Mouse (Mus musculus) spleen, postnatal 36 days (tissue): ENCODE measurements at regions not wholly inside any gene's neighbourhood (a gene's known extent, or its start where the extent isn't known, plus 50 kb on each side); places are given as distances from the start of the nearest gene placed in this dataset.
"Not testable (repeated sequence)": the region's sequence is repeated elsewhere in the genome, so short reads cannot be mapped to it uniquely, and the experiment has no call there.

ENCODE experiments used
- DNase-seq, 2 experiments: peaks; one replicate each; pipeline ENCODE4 v3.0.0; 2022; ENCODE audit warnings: low spot score in 2 of 2, mixed read lengths in 1 of 2

DNA sequence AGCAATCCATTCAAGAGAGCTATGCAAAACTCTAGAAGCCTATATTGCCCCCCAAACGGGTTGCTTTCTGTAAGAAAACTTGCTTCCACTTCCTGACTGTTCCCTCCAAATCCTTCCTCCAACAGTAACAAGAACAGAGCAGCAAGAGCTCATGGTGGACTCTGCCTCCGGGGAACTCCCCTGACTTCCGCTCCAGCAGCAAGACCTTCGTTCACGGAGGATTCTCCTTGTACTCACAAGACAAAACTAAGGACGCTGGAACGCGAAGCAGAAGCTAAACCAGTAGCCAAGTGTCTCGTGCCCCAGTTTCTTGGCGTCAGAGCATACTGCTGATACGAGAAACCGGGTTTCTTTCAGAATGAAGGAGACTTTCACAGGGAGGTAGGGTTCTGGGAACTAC is 50.7 kb downstream of the H2al2a start:
- no peak for DNase-seq

DNA sequence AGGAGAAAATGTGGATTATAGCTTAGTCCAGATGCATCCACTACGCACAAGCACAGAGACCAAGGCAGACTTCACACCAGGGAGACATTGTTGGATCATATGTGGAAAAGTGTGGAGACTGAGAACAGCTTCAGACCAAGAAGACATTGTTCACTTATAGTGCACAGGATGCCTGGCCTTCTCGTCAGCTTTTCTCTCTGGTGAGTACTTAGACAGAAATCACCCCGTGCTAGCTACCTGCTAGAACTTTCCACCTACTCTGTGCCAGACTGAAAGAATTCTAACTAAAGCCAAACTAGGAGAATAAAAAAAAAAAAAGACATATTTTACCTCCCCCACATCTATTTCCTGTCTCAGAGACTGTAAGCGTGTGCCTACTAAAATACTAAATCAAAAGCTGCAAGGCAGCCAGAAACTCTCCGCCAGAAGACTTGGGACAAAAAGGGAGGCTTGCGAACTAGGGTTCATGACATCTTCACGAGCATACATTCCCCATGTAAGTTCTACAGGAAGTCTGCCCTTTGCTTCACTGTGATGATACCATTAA is 51.3 kb downstream of the H2al2a start:
- DNase-seq = no peak

DNA sequence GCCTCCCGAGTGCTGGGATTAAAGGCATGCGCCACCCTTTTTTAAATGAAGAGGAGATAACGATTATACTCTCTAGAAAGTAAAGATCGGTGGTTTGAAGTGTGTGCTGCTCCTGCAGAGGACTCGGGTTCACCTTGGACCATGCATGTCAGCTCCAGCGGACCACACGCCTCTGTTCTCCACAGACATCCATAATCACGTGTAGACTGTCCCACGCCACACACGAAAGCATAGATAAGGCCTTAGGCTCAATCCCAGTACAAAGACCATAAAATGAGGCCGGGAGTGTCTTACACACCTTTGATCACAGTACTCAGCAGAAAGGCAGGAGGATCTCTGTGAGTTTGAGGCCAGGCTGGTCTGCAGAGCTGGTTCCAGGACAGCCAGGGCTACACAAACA is 53.3 kb downstream of the H2al2a start:
- no peak for DNase-seq

DNA sequence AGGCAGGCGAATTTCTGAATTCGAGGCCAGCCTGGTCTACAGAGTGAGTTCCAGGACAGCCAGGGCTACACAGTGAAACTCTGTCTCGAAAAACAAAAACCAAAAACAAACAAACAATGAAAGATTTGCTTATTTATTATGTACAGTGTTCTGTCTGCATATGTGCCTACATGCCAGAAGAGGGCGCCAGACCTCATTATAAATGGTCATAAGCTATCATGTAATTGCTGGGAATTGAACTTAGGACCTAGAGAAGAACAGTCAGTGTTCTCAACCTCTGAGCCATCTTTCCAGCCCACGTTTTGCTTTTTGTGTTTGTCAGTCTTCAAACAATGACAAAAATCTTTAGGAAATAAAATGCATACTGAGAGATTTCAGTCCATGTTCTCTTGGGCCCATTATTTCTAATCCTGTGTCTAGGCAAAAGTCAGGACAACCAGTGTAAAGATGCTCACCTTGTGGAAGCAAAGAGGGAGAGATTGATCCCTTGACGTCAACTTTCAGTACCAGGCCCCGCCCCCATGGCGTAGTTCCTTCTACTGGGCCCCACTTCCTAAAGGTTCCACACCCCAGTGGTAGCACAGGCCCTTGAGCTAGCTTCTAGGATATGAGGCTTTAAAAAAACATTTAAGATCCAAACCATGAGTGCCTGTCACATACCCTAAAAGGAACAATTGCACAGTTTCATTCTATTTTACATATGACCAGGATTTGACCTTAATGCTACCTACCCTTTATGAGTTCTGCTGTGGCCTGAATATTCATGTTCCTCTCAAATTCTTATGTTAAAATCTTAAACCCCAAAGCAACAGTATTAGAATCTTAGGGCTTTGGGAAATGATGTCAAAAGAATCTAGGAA is 54.0 kb downstream of the H2al2a start:
- DNase-seq = no peak

DNA sequence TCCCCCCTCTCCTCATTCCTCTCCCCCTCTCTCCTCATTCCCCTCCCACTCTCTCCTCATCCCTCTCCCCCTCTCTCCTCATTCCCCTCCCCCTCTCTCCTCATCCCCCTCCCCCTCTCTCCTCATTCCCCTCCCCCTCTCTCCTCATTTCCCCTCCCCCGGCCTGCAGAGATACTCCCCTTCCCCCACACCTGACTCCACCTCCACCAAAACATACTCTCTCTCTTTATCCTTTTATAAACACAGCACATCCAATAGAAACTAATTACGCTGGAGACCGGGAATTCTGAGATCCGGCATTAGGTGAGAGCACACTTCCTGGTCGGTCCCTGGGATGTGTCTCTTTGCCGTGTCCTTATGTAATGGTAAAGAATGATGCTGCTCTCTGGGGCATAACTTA is 54.8 kb downstream of the H2al2a start:
- no peak for DNase-seq

DNA sequence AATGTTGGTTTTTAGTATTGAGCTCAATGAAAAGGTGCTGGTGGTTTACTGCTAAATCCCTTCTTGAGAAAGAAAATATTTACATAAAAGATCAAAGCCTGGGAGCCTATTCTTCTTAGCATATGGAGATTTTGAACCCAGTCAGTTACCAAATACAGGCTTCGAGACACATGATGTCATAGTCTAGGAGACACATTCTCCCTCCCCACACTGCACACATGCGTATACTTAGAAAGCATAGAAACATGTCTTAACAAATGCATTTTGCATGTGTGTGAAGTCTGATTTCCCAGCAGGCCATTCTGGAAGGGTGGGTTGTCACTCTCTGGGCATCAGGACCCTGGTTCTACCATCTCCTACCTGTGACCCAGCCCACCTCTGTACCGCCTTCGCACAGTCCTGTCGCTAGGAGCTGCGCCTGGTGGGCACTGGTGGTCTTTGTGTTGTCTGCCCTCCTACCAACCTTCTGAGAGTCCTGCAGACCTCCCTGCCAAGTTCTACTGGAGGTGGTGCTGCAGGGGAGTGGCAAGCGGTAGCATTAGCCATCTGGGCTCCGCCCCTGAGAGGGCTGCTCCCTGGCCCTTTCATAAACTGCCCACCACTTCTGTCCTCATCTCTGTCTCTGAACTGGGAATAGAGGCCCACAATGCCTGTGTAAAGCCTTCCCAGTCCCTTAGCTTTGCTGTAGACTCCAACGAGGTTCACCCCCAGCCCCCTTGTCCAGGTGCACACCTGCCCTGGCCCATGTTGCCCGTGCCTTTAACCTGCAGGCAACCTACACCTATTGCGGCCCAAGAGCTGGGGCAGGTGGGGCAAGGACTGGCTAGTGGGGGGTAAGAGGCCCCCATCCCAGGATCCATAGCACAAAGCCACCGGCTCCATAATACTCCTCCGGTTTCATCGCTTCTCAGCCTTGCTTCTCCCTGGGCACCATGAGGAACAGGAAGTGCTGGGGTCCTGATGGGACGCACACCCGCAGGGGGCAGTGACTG is 56.6 kb downstream of the H2al2a start:
- DNase-seq = not testable (repeated sequence)

DNA sequence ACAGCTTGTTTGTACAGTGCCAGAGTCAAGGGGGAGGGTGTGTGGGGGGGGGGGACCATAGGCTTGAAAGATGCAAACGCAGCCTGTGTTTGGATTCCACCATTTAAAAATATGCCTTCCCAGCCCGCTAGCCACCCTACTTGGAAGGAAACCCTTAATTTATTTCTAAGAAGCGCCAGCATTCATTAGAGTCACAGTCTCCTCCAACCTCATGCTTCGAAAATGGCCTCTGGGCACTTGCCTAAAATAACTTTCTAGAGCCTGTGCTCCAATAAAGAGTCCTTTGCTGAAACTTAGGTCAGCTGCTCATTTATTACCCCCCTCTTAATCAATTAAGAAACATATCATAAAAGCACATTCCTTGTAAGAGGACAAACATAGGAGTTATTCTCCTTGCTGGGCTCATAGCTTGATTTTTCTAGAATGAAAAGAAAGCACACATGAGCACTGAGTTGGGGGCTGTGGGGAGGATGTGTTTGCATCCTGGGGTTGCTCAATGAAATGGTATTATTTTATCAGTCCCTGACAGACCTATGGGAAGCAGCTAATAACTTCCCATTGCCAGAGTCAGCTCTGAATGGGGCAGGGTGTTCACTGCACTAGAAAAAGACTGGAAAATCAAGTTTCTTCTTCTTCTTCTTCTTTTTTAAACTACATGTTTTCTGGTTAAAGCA is 57.4 kb downstream of the H2al2a start:
- no peak for DNase-seq

DNA sequence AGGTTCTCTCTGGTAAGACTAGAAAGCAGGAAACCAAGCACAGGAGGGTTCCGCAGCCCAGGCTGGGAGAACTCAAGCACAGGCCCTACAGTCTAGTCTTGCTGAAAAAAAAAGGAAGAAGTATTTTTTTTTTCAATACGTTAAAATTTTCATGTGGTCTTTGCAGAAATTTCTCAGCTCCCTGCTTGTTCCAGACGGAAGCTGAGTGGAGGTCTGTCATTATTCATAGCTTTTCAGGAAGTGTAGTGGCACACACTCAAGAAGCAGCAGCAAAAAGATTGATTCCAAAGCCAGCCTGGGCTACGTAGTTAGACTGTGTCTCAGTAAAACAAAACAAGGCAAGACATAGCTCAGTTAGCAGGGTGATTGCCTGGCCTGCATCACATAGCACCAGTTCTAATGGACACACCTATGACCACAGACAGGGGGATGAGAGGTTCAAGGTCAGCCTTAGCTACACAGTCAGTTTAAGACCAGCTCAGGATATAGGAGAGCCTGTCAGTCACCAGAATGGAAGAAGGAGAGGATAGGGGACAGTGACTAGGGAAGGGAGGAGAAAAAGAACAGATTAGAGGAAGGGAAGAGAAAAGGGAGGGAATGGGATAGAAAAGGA is 60.1 kb downstream of the H2al2a start:
- DNase-seq = no peak

DNA sequence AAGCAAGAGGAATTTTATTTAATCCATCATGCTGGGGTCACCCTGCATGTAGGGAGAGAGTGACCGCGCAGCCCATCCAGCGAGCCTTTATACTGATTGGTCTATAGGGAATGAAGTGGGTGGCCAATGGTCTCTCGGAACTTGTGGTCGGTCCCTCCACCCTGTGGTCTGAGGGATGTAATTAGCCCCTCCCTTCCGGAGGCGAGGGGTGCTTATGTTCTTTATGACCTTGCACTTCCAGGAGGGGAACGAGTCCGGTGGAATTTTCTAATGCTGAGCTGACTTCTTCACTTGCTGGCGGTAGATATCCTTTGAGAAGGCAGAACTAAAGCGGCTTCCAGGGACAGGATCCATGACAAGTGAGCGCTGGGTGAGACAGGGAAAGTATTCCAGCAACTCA is 60.8 kb downstream of the H2al2a start:
- no peak for DNase-seq

DNA sequence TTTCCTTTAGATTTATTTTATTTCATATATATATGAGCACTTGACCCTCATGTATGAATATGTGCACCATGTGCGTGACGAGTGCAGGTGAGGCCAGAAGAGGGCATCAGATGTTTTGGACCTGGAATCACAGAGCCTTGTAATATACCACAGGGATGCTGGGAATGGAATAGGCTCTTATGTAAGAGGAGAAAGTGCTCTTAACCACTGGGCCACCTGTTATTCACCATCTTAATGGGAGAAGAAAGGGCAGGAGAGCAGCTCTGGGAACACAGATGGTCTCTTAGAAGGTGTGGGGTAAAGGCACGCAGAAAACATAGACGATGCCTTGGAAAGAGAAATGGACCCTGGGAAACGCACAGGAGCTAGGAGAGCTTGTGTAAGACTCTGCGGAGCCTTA is 61.3 kb downstream of the H2al2a start:
- DNase-seq = no peak

DNA sequence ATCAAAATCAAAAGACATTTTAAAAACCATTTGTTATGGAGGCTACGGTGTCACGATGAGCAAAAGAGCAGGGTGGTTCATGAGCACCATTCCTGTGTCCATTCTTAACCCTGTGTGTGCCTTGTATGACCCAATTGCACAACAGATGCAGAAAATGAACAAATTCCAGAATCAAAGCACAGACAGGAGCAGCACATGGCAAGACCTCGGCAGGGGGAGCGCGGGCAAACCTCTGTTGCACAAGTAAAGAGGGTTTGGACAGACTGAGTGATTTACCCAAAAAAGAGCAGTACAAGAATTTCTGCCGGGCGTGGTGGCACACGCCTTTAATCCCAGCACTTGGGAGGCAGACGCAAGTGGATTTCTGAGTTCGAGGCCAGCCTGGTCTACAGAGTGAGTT is 62.1 kb downstream of the H2al2a start:
- DNase-seq = no peak

DNA sequence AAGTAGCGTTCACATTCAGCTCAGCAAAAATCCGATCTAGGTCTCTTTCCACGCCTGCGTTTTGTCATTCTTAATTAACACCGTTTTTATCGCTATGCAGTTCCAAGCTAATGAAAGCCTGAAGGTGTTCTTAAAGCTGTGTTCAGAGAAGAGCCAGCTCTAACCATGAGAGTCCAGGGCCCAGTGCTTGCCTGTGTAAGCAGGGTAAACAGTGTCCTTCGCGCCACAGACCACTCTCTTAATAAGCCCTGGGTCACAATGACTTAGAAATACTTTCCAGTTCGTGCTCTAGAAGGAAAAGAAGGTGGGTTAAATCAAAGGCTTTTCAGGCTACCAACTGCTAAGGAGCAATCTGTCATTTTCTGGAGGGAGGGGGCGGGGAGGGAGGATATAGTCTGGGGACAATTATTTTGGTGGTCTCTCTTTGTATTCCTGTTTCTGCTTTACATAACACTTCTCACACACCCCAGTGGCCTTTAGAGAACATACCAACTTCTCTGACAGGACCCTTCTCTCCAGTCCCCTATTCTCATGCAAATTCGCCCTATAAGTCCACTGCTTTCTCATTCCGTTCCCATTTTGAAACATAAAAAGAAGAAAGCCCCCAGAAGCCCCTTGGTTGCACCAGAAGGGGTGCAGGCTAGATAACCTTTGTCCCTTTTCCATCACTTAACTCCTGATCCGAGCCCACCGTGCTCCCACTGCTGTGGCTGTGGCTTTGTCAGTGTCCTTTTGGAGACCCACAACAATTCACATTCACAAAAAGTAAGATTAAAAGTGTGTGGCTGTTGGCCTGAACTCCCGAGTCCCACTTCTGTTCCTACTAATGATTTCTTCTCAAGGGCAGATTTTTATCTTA is 63.6 kb downstream of the H2al2a start:
- no peak for DNase-seq

DNA sequence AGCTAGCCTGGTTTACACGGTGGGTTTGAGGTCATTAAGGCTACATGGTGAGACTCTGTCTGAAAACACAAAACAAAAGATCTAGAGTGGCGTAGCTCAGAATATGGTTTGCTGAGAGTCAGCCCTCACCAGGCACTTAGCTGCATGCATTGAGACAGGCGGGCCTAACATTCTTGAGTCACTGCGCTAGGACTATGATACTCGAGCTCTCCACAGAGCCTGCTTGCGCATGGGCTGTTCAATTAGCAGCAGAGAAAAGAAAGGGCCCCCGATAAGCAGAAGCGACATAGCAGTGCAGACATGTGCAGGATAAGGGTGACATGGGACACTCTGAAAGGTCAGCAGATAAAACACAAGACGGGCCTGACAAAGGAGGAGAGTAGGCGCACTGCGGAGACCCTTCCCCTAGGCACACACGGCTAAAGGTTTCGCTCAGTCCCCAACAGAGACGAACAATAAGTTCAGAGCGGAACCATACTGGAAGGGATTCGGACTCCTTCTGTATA is 64.3 kb downstream of the H2al2a start:
- DNase-seq = no peak

DNA sequence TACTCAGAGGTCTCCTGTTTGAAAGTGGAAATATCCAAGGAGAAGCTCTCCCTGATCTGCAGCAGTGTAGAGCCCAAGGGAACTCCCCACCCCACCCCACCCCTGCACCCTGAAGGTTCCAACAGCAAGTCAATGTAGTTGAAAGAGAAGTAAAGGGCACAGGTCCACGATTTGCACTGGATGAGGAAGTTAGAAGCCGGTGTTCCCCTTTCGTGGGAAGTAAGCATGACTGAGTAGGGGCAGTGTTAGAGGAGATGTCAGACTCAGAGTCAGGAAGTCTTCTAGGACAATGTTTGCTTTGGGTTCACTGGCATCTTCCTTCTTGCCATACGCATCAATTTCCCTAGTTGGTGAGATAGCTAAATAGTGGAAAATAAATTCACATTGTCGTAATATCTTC is 64.9 kb downstream of the H2al2a start:
- peak; percentile 64 to 66 for DNase-seq

DNA sequence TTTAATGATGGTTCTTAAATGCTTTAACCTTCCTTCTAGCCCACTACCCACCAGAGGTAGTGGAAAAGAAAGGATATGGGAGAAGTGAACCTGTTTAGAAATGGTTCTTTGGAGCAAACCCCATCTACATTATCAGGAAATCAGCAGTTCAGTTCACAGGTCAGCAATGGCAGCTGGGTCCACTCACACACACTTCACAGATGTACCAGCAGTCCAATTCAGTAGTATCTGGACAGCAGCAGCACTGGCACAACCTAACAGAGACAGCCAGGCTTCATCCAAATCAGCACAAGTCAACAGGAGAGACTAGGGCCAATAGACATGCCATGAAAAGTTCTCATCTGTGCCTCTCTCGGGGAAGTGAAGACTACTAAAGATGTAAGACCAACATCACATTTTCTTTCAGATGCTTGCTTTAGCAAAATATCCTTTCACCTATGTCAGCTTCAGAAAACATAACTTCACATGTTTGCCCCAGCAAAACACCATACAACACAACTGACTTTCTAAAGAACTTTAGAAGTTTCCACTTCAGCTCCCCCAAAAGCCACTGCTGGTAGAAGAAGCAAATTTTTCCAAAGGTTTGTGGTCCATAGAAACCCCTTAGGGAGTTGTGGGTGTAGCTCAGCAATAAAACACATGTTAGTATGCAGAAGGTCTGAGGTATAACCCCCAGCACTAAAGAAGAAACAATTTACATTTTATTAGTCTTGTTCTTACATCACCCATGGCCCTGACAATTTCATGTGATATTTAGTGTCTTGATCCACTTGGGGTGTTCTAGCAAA is 77.7 kb downstream of the H2al2a start:
- no peak for DNase-seq

DNA sequence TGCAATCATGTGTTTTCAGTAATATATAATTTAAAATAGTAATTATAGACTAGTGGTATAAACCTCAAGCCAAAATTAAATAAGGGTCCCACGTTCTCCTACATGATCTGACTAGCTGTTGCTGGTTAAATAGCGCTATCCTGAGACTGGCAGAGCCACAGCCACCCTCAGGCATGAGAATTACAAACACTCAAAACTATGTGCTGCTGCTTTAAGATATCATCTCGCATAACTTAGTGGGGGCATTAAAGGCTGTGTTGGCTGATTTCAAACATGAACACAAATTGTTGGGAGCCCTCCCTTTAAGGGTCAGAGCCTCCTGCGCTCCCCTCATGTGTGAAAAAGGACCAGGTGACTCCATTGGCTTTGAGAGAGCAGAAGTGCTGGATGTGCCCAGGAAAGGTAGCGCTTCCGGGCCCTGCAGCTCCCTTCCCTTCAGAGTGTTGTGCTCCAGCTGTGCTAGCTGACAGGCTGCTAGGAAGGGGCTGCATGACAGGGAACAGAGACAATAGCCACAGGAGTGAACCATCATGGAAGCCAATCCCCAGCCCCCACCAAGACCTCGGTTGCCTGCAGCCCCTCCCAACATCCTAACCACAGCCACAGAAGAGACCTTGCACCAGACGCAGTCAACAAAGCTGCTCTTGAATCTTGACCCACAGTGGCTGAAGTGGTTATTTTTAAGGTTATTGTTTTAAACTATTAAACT is 79.4 kb downstream of the H2al2a start:
- no peak for DNase-seq

DNA sequence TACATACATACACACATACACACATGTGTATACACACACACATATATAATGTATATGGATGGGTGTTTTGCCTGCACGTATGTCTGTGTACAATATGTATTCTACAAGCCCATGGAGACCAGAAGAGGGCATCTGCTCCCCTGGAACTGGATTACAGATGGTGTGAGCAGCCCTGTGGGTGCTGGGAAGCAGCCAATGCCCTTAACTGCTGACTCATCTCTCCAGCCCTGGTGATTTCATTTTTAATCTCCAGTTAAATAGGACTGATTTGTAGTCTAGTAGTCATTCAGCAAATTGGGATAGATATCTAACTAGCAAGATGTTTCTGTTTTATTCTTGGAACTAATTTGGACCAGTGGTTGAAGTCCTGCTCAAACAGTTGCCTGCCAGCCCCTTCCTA is 94.1 kb downstream of the H2al2a start:
- DNase-seq = no peak

DNA sequence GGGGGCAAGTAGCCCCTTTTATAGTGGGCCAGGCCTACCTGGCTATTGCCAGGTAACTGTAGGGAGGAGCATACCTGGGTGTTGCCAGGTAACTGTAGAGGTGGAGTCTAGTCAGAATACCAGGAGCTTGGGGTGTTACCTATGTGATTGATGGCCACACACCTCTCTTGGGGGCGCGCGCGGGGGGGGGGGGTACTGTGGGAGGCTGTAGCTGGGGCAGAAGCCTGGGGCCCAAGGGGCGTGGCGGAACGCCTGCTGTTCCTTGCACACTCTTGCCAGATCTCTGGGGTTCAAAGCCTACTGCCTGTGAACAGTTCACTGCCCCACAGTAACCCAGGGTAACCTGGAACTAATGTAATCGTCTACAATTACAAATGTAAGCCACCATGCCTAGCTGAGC is 96.6 kb downstream of the H2al2a start:
- no peak for DNase-seq

DNA sequence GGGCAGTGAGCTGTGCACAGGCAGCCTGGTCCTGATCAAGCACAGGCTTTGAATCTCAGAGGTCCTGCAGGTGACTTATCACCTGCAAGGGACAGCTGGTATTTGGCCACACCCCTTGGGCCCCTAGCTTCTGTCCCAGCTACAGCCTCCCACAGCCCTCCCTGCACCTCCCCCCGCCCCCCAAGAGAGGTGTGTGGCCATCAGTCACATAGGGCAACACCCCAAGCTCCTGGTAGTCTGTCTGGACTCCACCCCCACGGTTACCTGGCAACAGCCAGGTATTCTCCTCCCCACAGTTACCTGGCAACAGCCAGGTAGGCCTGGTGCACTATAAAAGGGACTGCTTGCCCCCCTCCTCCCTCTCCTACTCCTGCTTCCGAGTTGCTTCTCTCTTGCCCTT is 98.0 kb downstream of the H2al2a start:
- DNase-seq = no peak
